Mouse (Mus musculus): ENCODE results near the gene Angptl2. TPM values are rescaled to one million over a fixed set of nuclear protein-coding genes. Genes with fewer than 3 reads are reported as not detected.
"Not testable (repeated sequence)": the region's sequence is repeated elsewhere in the genome, so short reads cannot be mapped to it uniquely, and the experiment has no call there.

Angptl2 gene
- polyA plus RNA-seq, 1 experiment, result 17.2 TPM

DNA sequence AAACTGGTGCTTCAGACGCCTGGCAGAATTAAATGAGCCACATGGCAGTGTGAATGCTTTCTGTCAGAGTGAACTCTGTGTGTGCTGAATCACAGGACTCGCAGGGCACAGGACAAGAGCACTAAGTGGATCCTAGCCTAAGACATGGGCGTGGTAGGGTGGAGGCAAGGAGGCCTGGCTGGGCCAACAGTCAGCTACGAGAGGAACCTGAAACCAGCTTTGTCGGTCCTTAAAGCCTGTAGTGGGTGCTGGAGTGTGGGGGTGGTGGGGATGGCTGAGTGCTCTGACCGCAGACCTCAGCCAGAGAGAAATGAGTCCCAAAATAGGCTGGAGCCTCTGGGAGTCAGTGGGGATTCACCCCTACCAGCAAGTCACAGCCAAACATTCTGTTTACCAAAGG, 12.6 kb upstream of the Angptl2 start:
- peak; percentile 43 for DNase-seq (ENCODE audit: low read depth)
- TF ChIP-seq POLR2A (IDR thresholded peaks at IDR 0.05; ENCODE audit: borderline replicate concordance, extremely low read depth, insufficient read depth, insufficient read length, poor library complexity, severe bottlenecking) (no peak), CTCF (IDR thresholded peaks at IDR 0.05; ENCODE audit: borderline replicate concordance, extremely low read depth, insufficient read depth, insufficient read length) (no peak)

GRCm38 (mm10) chr2:33204980-33205379, 10.9 kb upstream of the Angptl2 start:
- no peak for TF ChIP-seq POLR2A (IDR thresholded peaks at IDR 0.05; ENCODE audit: borderline replicate concordance, extremely low read depth, insufficient read depth, insufficient read length, poor library complexity, severe bottlenecking)
- DNase-seq (ENCODE audit: low read depth), result no peak

GRCm38 (mm10) chr2:33205939-33206525, 9.8 kb upstream of the Angptl2 start:
- TF ChIP-seq POLR2A (IDR thresholded peaks at IDR 0.05; ENCODE audit: borderline replicate concordance, extremely low read depth, insufficient read depth, insufficient read length, poor library complexity, severe bottlenecking), result no peak
- TF ChIP-seq CTCF (IDR thresholded peaks at IDR 0.05; ENCODE audit: borderline replicate concordance, extremely low read depth, insufficient read depth, insufficient read length), result no peak
- DNase-seq (ENCODE audit: low read depth), result peak; percentile 52

DNA sequence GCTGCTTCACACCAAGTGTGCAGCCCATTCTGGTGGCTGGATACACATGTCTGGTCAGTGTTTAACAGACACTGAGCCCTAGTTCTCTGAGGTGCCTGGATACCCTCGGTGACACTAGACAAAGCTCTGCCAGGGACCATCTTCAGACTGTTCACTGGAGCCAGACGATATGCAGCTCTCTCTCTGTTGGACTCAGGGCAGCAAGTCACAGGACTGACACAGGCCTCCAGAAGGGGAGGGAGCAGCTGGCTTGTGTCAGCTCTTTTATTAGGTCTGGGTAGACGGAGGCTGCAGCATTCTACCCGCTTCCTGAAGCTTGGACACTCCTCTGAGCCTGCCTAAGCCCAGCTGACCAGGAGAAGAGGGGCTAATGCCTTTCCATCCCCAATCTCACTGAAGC, 8.8 kb upstream of the Angptl2 start:
- TF ChIP-seq POLR2A (IDR thresholded peaks at IDR 0.05; ENCODE audit: borderline replicate concordance, extremely low read depth, insufficient read depth, insufficient read length, poor library complexity, severe bottlenecking), result no peak
- no peak for TF ChIP-seq CTCF (IDR thresholded peaks at IDR 0.05; ENCODE audit: borderline replicate concordance, extremely low read depth, insufficient read depth, insufficient read length)

DNA sequence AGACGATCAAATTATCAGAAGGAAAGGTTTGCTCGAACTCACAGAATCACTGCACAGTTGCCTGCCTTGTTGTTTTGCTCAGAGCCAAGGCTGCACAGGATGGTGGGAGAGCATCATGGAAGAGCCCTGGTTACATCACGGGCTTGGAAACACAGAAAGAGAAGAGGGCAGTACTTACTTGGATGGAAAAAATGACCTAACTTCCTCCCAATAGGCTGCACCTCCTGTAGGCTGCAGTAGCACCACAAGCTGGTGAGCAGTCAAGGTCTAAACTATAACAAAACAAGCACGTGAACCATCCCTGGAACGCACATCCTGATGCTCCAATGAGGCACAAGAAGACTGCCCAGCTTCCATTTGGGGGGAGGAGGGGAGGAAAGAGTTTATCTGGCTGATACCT, 7.7 kb upstream of the Angptl2 start:
- DNase-seq (ENCODE audit: low read depth), result no peak
- TF ChIP-seq CTCF (IDR thresholded peaks at IDR 0.05; ENCODE audit: borderline replicate concordance, extremely low read depth, insufficient read depth, insufficient read length) (no peak), POLR2A (IDR thresholded peaks at IDR 0.05; ENCODE audit: borderline replicate concordance, extremely low read depth, insufficient read depth, insufficient read length, poor library complexity, severe bottlenecking) (no peak)

More for the DNA sequence above, 8.8 kb upstream of the Angptl2 start:
- no peak for DNase-seq (ENCODE audit: low read depth)

GRCm38 (mm10) chr2:33210841-33211240, 5.0 kb upstream of the Angptl2 start:
- TF ChIP-seq CTCF (IDR thresholded peaks at IDR 0.05; ENCODE audit: borderline replicate concordance, extremely low read depth, insufficient read depth, insufficient read length) (no peak), POLR2A (IDR thresholded peaks at IDR 0.05; ENCODE audit: borderline replicate concordance, extremely low read depth, insufficient read depth, insufficient read length, poor library complexity, severe bottlenecking) (no peak)
- no peak for DNase-seq (ENCODE audit: low read depth)

DNA sequence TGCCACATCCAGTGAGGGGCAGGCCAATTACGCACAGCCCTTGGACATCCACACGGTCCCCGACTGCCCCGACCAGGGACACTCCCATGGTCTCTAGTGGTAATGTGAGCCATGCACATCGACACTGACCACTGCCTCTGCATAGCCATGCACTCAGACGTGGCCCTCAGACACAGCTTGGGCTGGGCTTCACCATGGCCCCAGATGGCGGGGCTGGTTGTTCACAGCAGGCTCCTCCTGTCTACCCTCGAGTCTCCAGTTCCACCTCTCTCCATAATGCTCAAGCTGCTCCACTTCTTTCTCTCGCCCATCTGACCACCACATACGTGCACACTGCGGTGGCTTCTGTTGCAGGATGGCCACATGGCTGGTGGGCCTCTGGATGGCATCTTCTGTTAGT, 4.6 kb upstream of the Angptl2 start:
- DNase-seq (ENCODE audit: low read depth), result not testable (repeated sequence)

DNA sequence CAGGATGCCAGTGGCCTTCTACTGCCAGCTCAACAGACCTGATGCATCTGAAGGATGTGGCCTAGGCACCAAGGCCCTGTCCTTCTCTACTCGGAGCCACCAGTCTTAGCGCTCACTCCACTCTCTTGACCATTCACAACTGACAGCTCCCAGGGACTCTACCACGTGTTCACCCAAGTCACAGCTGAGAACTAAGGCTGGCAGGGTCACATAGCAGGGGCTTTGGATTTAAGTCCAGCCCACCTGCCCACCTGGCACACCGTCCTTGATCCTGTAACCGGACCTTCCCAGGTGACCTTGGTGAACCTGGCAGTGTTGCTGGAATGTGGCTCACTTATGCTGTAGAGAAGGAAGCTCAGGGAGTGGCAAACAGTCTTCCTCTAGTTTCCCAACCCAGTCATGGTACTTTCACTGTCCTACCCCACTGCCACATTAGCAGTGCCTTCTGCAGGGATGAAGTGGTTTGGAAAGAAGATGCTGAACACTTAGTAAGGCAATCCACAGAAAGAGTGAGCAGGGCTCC, 631 bp upstream of the Angptl2 start:
- no peak for DNase-seq (ENCODE audit: low read depth)
- TF ChIP-seq POLR2A (IDR thresholded peaks at IDR 0.05; ENCODE audit: borderline replicate concordance, extremely low read depth, insufficient read depth, insufficient read length, poor library complexity, severe bottlenecking) (no peak), CTCF (IDR thresholded peaks at IDR 0.05; ENCODE audit: borderline replicate concordance, extremely low read depth, insufficient read depth, insufficient read length) (no peak)

DNA sequence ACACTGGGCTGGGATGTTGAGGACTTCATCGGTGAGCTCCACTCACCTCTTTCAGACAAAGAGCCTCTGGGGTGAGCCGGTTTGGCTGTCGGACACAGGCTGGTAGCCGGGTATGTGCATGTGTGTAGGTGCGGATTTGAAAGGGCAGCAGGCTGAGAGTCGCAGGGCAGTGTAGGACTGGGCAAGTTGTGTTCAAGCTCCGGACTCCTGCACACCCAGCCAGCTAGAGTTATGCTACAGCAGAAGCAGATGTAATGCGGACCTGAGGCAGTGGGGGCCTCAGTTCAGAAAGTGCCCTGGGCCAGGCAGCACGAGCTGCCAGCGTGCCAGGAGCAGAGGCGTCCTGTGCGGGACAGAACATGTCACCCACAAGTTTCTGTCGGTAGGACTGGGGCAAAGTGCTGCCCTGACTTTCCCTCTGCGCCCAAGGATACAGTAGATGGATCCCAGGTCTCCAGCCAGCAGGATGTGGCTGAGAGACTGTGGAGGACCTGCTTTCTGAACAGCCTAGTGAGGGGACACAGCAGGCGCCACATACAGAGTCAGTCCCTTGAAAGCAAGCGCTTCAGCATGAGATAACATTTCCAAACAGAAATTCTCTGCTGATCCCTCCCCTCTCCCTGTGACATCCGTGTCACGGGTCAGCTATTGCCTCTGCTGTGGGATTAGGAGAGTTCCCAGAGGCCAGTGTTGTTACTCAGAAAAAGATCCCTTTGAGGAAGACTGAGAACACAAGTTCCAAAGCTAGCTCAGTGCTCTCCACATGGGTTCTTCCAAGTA, 966 bp downstream of the Angptl2 start:
- peak; percentile 47 for DNase-seq (ENCODE audit: low read depth)
- TF ChIP-seq POLR2A (IDR thresholded peaks at IDR 0.05; ENCODE audit: borderline replicate concordance, extremely low read depth, insufficient read depth, insufficient read length, poor library complexity, severe bottlenecking) (no peak), CTCF (IDR thresholded peaks at IDR 0.05; ENCODE audit: borderline replicate concordance, extremely low read depth, insufficient read depth, insufficient read length) (no peak)

DNA sequence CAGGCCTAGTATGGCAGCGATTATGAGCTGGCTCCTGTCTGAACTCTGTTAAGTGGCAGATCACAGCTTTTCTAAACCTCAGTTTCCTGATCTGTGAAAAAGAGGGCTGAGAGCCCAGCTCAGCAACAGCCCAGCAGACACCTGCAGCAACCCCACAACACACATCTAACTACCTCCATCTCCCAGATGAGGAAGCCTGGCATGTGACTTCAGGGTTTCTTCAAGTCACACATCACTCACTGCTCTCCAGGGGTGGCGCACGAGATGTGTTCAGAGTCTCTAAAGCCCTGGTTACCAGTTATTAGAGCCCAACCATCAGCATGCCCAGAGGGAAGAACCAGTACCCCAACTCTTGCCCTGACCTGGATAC, 1.5 kb downstream of the Angptl2 start:
- TF ChIP-seq POLR2A (IDR thresholded peaks at IDR 0.05; ENCODE audit: borderline replicate concordance, extremely low read depth, insufficient read depth, insufficient read length, poor library complexity, severe bottlenecking) (no peak), CTCF (IDR thresholded peaks at IDR 0.05; ENCODE audit: borderline replicate concordance, extremely low read depth, insufficient read depth, insufficient read length) (no peak)
- no peak for DNase-seq (ENCODE audit: low read depth)

DNA sequence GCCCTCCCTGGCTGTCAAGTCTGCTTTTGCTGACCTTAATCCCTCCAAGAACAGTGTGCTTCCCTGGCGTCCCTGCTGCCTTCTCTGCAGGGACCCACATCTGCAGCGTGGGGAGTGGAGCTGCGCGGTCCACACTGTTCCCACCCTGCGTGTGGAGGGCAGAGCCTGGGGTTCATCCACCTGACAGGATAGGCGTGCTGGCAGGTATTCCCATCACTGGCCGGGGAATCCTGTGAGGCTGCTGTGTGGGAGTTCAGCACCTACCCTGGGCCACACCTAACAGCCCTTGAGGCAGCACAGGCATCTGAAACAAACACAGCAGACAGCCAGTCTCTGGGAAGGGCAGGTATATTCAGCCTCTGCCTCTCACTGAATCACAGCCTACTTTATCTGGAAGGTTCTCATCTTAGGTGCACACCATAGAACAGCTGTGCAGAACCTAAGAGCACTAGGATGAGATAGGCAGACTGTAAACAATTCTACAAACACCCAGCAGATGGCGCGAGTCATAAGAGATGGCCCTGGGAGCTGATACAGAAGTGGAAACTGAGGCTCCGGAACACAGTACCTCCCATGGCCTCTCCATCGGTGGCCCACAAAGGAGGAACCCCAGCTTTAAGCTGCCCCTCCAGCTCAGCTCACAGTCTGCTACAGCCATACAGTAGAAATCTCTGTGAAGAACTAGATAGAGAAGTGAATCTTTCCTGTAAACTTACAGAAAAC, 3.2 kb downstream of the Angptl2 start:
- DNase-seq (ENCODE audit: low read depth), result peak; percentile 51
- peak; percentile 56; the same call in 1 of the 2 replicates for TF ChIP-seq CTCF (IDR thresholded peaks at IDR 0.05; ENCODE audit: borderline replicate concordance, extremely low read depth, insufficient read depth, insufficient read length)
- no peak for TF ChIP-seq POLR2A (IDR thresholded peaks at IDR 0.05; ENCODE audit: borderline replicate concordance, extremely low read depth, insufficient read depth, insufficient read length, poor library complexity, severe bottlenecking)
